In genomic region chr11:19145263-19145662, GRCm38 (mm10) we compare ENCODE assay signal across 25 mouse cellular contexts.
DNase-seq lines count a peak whose midpoint lies in the region; ATAC-seq and TF ChIP-seq lines count a peak whose summit lies in the region.
"Had no signal": no experiment of that assay in that cellular context is flagged by ENCODE, and none has a peak within 500 bp of the region (broad histone marks: within the 10 kb centered on the region; RNA-seq: fewer than 3 reads in every experiment).

No protein-coding gene starts in this region.

- H3K36me3 ChIP-seq in kidney, embryonic 14.5 days (ENCODE audit: control insufficient read depth, insufficient read depth, low read length): no peaks in the 10 kb centered on the region
- H3K36me3 ChIP-seq in MEL (ENCODE audit: control insufficient read depth in 1 of 2, insufficient read depth in 2 of 2, low read length in 2 of 2): peaks cover 0 to 36% of the 10 kb centered on the region in 2 experiments; a peak in 2 of 4 replicates
- H3K36me3 ChIP-seq: embryonic facial prominence, embryonic 12.5 days; embryonic facial prominence, embryonic 15.5 days; heart, embryonic 13.5 days had no signal

- peak; percentile 90 to 98 for TF ChIP-seq EP300 in MEL (IDR thresholded peaks at IDR 0.05; ENCODE audit: low read depth in 1 of 2, low read length in 2 of 2)

- H3K9ac ChIP-seq in kidney, embryonic 14.5 days (ENCODE audit: low read depth, low read length): no peak overlapping the region
- peak overlapping the region; percentile 69 for H3K9ac ChIP-seq in MEL (ENCODE audit: control insufficient read depth, low read depth, low read length, poor library complexity, severe bottlenecking)
- H3K9ac ChIP-seq: embryonic facial prominence, embryonic 12.5 days; embryonic facial prominence, embryonic 15.5 days; forebrain, postnatal 0 days; heart, embryonic 13.5 days; hindbrain, embryonic 14.5 days had no signal

- no peak overlapping the region for H3K4me2 ChIP-seq in kidney, embryonic 14.5 days (replicated peaks; ENCODE audit: low read depth, low read length)
- H3K4me2 ChIP-seq: embryonic facial prominence, embryonic 12.5 days; embryonic facial prominence, embryonic 15.5 days; heart, embryonic 13.5 days; hindbrain, embryonic 14.5 days had no signal

- peak; percentile 9 for DNase-seq in kidney, postnatal 10 days
- DNase-seq in MEL (ENCODE audit: low read depth, low spot score): peak; percentile 93
- DNase-seq in embryo, embryonic 11 days: no peak
- DNase-seq in MN1 (ENCODE audit: low spot score): no peak
- DNase-seq: adrenal gland, adult 8-10 months; adrenal gland, postnatal 25 days; cerebellum, adult 11-12 months; cerebellum, adult 8-10 months; cerebellum, postnatal 10 days; cerebellum, postnatal 36 days; forebrain, postnatal 0 days; gastrocnemius, adult 2 months; gastrocnemius, postnatal 14 days; heart, adult 18-20 months; heart, postnatal 14 days; heart, postnatal 4 days had no signal

- TF ChIP-seq POLR2A in MEL (IDR thresholded peaks at IDR 0.05; ENCODE audit: control insufficient read depth in 1 of 2, insufficient read depth in 1 of 2, low read depth in 1 of 2, low read length in 2 of 2, poor library complexity in 1 of 2): peak in 1 of 2 experiments; percentile 70; a peak in 2 of 4 replicates

- no peaks in the 10 kb centered on the region for H3K79me2 ChIP-seq in MEL (ENCODE audit: control insufficient read depth, insufficient read depth, low read length, poor library complexity)

- H3K4me1 ChIP-seq in kidney, embryonic 14.5 days (ENCODE audit: control insufficient read depth, insufficient read depth, low read length): no peaks in the 10 kb centered on the region
- H3K4me1 ChIP-seq in MEL (ENCODE audit: control insufficient read depth in 1 of 2, insufficient read depth in 2 of 2, low read length in 2 of 2): peaks cover 27% of the 10 kb centered on the region in 2 experiments

- whole genome bisulfite sequencing in kidney, embryonic 14.5 days: 78% methylated on average over 9 of the region's 9 CpGs

- no peak for ATAC-seq in kidney, embryonic 14.5 days (ENCODE audit: low FRiP score, low TSS enrichment)
- peak; percentile 47; the same call in 1 of the 2 replicates for ATAC-seq in common myeloid progenitor, adult 5-6 weeks (replicated peaks; ENCODE audit: low read depth, poor library complexity, severe bottlenecking)
- ATAC-seq: activated CD4-positive, CD25-positive, alpha-beta regulatory T cell, adult 4 months; CD4-positive, CD25-positive, alpha-beta regulatory T cell, adult 4 months; forebrain, embryonic 14.5 days; forebrain, postnatal 0 days had no signal

- H3K27ac ChIP-seq in kidney, embryonic 14.5 days (ENCODE audit: low read depth, low read length): no peak overlapping the region
- H3K27ac ChIP-seq in MEL (ENCODE audit: control insufficient read depth, low read depth, low read length): peak overlapping the region; percentile 96
- H3K27ac ChIP-seq: embryonic facial prominence, embryonic 12.5 days; embryonic facial prominence, embryonic 15.5 days; gastrocnemius, adult 2 months; heart, embryonic 13.5 days; hindbrain, embryonic 14.5 days had no signal

- H3K27me3 ChIP-seq in kidney, embryonic 14.5 days (ENCODE audit: control insufficient read depth, insufficient read depth, low read length): no peaks in the 10 kb centered on the region
- no peaks in the 10 kb centered on the region for H3K27me3 ChIP-seq in MEL (ENCODE audit: control insufficient read depth in 1 of 2, insufficient read depth in 2 of 2, low read length in 2 of 2)
- H3K27me3 ChIP-seq: embryonic facial prominence, embryonic 12.5 days; embryonic facial prominence, embryonic 15.5 days; heart, embryonic 13.5 days had no signal

- no peaks in the 10 kb centered on the region for H3K9me3 ChIP-seq in kidney, embryonic 14.5 days (ENCODE audit: control insufficient read depth, low read length)
- H3K9me3 ChIP-seq in MEL (replicated peaks; ENCODE audit: insufficient read depth, low read length): no peaks in the 10 kb centered on the region
- H3K9me3 ChIP-seq: embryonic facial prominence, embryonic 12.5 days; embryonic facial prominence, embryonic 15.5 days; heart, embryonic 13.5 days had no signal

- no peak overlapping the region for H3K4me3 ChIP-seq in kidney, embryonic 14.5 days (ENCODE audit: low read length)
- H3K4me3 ChIP-seq in MEL (ENCODE audit: control insufficient read depth in 1 of 2, insufficient read depth in 1 of 2, low read depth in 2 of 2, low read length in 2 of 2): peak overlapping the region; percentile 2 to 22; a peak in 1 of 4 replicates
- H3K4me3 ChIP-seq: embryonic facial prominence, embryonic 12.5 days; embryonic facial prominence, embryonic 15.5 days; gastrocnemius, adult 2 months; heart, embryonic 13.5 days had no signal

- TF ChIP-seq RAD21 in MEL (IDR thresholded peaks at IDR 0.05; ENCODE audit: low read depth, low read length): no peak

- no peak for TF ChIP-seq CTCF in MEL (IDR thresholded peaks at IDR 0.05 in 2 of 3, conservative IDR thresholded peaks at IDR 0.05 in 1 of 3; ENCODE audit: control insufficient read depth in 1 of 3, insufficient read depth in 1 of 3, low read depth in 2 of 3, low read length in 3 of 3, poor library complexity in 1 of 3, severe bottlenecking in 1 of 3)

TF ChIP-seq in MEL, 35 proteins besides CTCF, POLR2A, EP300 and RAD21:
- TF ChIP-seq MAX (IDR thresholded peaks at IDR 0.05; ENCODE audit: low read length): peak; percentile 91
- TF ChIP-seq USF2 (IDR thresholded peaks at IDR 0.05; ENCODE audit: borderline replicate concordance in 1 of 2, insufficient read depth in 1 of 2, low read depth in 1 of 2, low read length in 2 of 2): peak in 1 of 2 experiments; percentile 62; a peak in 1 of 4 replicates
- peak; percentile 58; the same call in 1 of the 2 replicates for TF ChIP-seq POLR2AphosphoS2 (IDR thresholded peaks at IDR 0.05; ENCODE audit: low read length)
- TF ChIP-seq GABPA (IDR thresholded peaks at IDR 0.05; ENCODE audit: low read depth, low read length): no peak
- 0 out of 2 replicates have a peak, but pooled peaks have one; percentile 50 for TF ChIP-seq JUND (IDR thresholded peaks at IDR 0.05; ENCODE audit: low read depth, low read length)
- no peak for TF ChIP-seq ZKSCAN1 (IDR thresholded peaks at IDR 0.05; ENCODE audit: low read depth, low read length)
- TF ChIP-seq HCFC1 (IDR thresholded peaks at IDR 0.05; ENCODE audit: low read depth, low read length): 0 out of 2 replicates have a peak, but pooled peaks have one; percentile 22
- no peak for TF ChIP-seq UBTF (IDR thresholded peaks at IDR 0.05; ENCODE audit: borderline replicate concordance, insufficient read depth, low read depth, low read length)
- TF ChIP-seq BHLHE40 (IDR thresholded peaks at IDR 0.05; ENCODE audit: borderline replicate concordance, low read depth, low read length): peak; percentile 90
- peak; percentile 80 for TF ChIP-seq TBP (IDR thresholded peaks at IDR 0.05; ENCODE audit: low read depth, low read length)
- TF ChIP-seq TAL1 (IDR thresholded peaks at IDR 0.05; ENCODE audit: low read length): peak; percentile 75
- no peak; the same call in 1 of the 2 replicates for TF ChIP-seq ZMIZ1 (IDR thresholded peaks at IDR 0.05; ENCODE audit: low read depth, low read length)
- no peak for TF ChIP-seq POLR2AphosphoS5 (IDR thresholded peaks at IDR 0.05; ENCODE audit: borderline replicate concordance, low read depth, low read length)
- peak; percentile 92 for TF ChIP-seq GATA1 (IDR thresholded peaks at IDR 0.05; ENCODE audit: low read depth, low read length)
- TF ChIP-seq ZC3H11A (IDR thresholded peaks at IDR 0.05; ENCODE audit: low read depth, low read length): no peak
- peak; percentile 23; the same call in 1 of the 2 replicates for TF ChIP-seq SMC3 (IDR thresholded peaks at IDR 0.05; ENCODE audit: low read depth, low read length)
- TF ChIP-seq MXI1 (IDR thresholded peaks at IDR 0.05; ENCODE audit: low read depth, low read length): peak; percentile 86
- TF ChIP-seq CHD2 (IDR thresholded peaks at IDR 0.05; ENCODE audit: low read length): no peak
- TF ChIP-seq ETS1 (IDR thresholded peaks at IDR 0.05; ENCODE audit: low read depth, low read length): peak; percentile 97
- no peak; the same call in 1 of the 2 replicates for TF ChIP-seq KAT2A (conservative IDR thresholded peaks at IDR 0.05; ENCODE audit: low read depth, low read length)
- TF ChIP-seq MAFK (IDR thresholded peaks at IDR 0.05; ENCODE audit: borderline replicate concordance, low read depth, low read length): no peak; the same call in 1 of the 2 replicates
- no peak for TF ChIP-seq NRF1 (IDR thresholded peaks at IDR 0.05; ENCODE audit: insufficient read depth, low read depth, low read length, poor library complexity, severe bottlenecking)
- peak; percentile 83; the same call in 1 of the 2 replicates for TF ChIP-seq MAZ (IDR thresholded peaks at IDR 0.05; ENCODE audit: low read depth, low read length)
- peak; percentile 99 for TF ChIP-seq MYC (IDR thresholded peaks at IDR 0.05; ENCODE audit: low read depth, low read length)
- no peak for TF ChIP-seq E2F4 (IDR thresholded peaks at IDR 0.05; ENCODE audit: borderline replicate concordance, low read depth, low read length)
- no peak for TF ChIP-seq CHD1 (IDR thresholded peaks at IDR 0.05; ENCODE audit: low read depth, low read length)
- peak; percentile 94 for TF ChIP-seq USF1 (IDR thresholded peaks at IDR 0.05; ENCODE audit: low read depth, low read length)
- peak; percentile 90 for TF ChIP-seq MYB (IDR thresholded peaks at IDR 0.05; ENCODE audit: low read depth, low read length)
- TF ChIP-seq SIN3A (IDR thresholded peaks at IDR 0.05; ENCODE audit: low read length): peak; percentile 95
- TF ChIP-seq ELF1 (IDR thresholded peaks at IDR 0.05; ENCODE audit: low read depth, low read length): no peak
- TF ChIP-seq RCOR1 (IDR thresholded peaks at IDR 0.05; ENCODE audit: low read depth, low read length): peak; percentile 66
- no peak for TF ChIP-seq MEF2A (IDR thresholded peaks at IDR 0.05; ENCODE audit: extremely low read depth, insufficient replicate concordance, low read depth, low read length, poor library complexity, severe bottlenecking)
- TF ChIP-seq ZNF384 (IDR thresholded peaks at IDR 0.05; ENCODE audit: low read depth, low read length): no peak
- TF ChIP-seq TCF12 (IDR thresholded peaks at IDR 0.05; ENCODE audit: low read depth, low read length): peak; percentile 92
- TF ChIP-seq NELFE (IDR thresholded peaks at IDR 0.05; ENCODE audit: low read depth, low read length): peak; percentile 43; the same call in 1 of the 2 replicates

Comparison
In these comparisons a context has a peak if more than half of its experiments do, and no peak if none do; other contexts are left out.
1. DNase-seq: peak in kidney, postnatal 10 days (single experiment) and MEL (single experiment); none in embryo, embryonic 11 days (single experiment) and MN1 (single experiment).